Mouse (Mus musculus) erythroblast, embryonic 14.5 days (primary cell): Measurements from ENCODE around the gene Cdc42bpa.

ENCODE experiments used
- GATA1 ChIP-seq: IDR thresholded peaks from 2 replicates; pipeline ENCODE4 v1.6.1; 2012; ENCODE audit warnings: low read length, inconsistent platforms, mixed read lengths
- TAL1 ChIP-seq: IDR thresholded peaks from 3 replicates; pipeline ENCODE4 v1.6.1; 2012; ENCODE audit warnings: low read length, inconsistent platforms, mixed read lengths

- TF ChIP-seq TAL1 = no peak
- TF ChIP-seq GATA1 = no peak
Measured at GRCm38 (mm10) chr1:179926240-179926639, 34.0 kb upstream of the Cdc42bpa start.
